Mouse (Mus musculus) fibroblast of lung, adult 2 months (primary cell): ENCODE results near the gene Il2rg.
A peak's percentile ranks its signal among the peaks of the same experiment; 100 is the strongest.

Experiments used
- DNase-seq: peaks from one replicate; pipeline ENCODE4 v3.0.0-alpha.2; 2011; ENCODE audit warnings: low read depth

The Il2rg gene

DNA sequence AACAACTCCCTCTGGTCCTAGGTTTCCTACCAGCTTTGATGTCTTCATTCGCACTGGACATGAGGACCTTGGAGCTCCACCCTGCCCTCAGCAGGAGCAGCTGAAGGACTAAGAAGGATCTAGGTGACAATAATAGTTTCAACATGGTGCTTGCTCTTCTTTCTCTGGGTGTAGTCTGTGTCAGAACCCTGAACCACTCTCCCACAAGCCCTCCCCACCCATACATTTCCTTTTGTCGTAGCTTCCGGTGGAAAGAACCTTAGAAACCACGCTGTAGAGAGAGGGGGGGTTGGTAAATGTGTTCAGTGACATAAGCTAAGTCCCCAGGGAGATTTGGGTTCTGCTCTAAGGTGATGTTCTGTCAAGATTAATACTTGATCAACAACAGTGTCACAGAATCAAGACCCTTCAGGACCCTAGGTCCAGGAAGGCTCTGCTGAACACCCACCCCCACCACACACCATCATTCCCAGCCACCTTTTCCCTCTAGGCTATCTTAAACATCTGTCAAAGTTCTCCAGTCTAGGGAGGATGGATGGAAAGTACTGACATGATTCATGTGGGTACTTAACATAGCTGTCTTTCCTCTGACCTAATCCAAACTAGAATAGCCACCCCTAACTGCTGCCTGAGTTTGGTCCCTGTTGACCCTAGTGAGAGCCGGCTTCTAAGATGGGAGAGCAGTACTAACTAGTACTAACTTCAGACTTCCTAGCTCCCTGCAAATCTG lies at the start of gene Il2rg:
Il2rg (minus strand) TSS at position 231 of the 730 bp plus-strand sequence.
- no peak for DNase-seq

DNA sequence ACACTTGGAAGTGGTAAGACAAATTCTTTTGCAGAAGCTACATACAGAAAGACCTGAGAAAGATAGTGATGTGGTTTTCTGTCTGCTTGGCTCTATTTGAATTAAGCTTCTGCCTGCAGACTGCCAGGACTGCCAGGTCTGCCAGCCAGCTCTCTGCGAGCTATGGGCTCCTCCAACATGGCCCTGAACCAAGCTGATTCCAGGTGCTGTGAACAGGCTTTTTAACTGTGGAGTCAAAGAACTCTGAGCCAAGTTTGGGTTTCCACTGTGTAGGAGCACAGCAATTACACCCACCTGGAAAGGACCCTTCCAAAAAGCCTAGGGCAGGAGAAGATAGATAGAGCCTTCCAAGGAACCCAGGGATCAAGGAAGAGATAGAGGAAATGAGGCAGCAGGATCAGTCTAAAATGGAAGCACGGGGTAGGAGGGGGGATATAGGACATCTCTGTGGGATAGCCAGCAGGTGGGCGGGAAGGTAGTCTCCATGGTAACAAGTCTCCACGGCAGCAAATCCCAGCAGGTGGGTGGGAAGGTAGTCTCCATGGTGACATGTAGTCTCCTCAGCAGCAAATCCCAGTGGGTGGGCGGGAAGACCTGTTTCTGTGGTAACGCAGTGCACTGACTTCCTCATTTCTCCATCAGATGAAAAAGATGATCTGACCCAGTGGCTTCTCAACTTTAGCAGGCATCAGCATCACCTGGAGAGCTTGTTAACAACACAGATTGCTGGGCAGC lies 45.7 kb upstream of the Il2rg start:
- no peak for DNase-seq

DNA sequence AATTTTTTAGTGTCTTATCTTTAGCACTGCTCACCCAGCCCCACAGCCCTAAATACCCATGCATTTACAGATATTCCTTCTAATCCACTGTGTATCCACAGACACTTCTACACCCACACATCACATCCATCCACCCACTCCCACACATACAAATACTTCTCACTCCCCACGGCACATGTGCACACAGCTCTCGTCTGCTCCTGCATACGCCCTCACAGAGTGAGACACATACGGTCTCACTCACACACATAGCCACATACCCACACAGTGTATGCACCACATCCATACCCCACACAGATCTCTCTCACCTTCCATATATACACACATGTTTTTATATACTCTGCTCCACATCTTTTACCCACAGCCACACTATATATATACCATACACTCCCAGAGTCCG lies 41.2 kb upstream of the Il2rg start:
- no peak for DNase-seq

DNA sequence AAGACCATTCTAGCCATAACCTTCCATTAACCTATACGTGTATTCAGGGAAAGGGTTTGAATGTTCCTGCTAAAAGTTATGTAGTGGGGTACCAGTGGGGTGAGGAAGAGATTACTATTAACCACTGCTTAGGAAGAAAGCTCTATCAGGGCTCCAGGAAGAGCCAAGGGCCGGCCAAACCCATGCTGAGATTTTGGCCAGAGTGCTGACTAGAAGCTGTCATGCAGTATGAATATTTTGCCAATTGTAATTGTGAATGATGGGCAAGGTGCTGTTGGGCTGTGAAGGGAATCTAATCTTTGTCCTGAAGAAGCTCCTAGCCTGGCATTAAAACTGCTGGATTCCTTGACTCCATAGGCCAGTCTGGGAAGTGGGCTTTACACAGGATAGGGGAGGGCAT lies 36.6 kb upstream of the Il2rg start:
- DNase-seq, result no peak

DNA sequence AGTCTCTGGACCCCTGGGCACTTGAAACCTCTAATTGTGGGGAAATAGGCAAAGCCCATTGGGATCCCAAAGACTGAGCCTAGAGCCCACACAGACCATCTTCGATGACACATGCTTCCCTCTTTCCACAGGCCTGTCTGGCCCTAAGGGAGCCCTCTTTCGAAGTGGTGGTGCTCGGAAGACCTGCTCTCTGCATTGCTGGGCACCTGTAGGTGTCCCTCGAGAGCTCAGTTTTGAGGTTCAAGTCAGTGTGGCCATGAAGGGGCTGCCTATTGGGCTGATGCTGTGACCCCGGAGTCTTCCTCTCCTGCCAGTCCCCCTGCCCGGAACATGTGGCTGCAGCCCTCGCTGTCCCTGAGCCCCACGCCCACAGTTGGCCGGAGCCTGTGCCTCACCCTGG lies 33.6 kb upstream of the Il2rg start:
- no peak for DNase-seq

DNA sequence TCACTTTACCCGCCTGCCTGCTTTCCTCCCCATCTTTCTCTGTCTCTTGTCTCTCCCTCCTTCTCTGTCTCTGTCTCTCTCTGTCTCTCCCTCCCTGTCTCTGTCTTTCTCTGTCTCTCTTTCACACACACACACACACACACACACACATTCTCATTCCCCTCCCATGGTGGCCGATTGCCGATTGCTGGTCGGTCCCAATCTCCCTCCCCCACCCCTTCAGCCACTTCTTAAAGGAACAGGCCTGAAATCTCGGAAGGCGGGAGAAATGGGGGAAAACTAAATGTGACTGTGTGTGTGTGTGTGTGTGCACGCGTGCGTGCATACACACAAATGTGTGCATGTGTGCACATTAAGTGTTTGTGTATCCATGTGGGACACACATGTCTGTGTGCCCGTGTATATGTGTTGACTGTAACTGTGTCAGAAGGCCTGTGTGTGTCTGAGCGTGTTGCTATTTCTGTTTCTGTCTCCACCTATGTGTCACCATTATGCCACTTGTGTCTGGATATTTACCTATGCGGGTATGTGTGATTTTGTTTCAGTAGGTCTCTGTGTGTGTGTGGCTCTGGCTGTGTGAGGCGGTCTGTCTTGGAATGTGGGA lies 32.5 kb upstream of the Il2rg start:
- DNase-seq, result no peak

DNA sequence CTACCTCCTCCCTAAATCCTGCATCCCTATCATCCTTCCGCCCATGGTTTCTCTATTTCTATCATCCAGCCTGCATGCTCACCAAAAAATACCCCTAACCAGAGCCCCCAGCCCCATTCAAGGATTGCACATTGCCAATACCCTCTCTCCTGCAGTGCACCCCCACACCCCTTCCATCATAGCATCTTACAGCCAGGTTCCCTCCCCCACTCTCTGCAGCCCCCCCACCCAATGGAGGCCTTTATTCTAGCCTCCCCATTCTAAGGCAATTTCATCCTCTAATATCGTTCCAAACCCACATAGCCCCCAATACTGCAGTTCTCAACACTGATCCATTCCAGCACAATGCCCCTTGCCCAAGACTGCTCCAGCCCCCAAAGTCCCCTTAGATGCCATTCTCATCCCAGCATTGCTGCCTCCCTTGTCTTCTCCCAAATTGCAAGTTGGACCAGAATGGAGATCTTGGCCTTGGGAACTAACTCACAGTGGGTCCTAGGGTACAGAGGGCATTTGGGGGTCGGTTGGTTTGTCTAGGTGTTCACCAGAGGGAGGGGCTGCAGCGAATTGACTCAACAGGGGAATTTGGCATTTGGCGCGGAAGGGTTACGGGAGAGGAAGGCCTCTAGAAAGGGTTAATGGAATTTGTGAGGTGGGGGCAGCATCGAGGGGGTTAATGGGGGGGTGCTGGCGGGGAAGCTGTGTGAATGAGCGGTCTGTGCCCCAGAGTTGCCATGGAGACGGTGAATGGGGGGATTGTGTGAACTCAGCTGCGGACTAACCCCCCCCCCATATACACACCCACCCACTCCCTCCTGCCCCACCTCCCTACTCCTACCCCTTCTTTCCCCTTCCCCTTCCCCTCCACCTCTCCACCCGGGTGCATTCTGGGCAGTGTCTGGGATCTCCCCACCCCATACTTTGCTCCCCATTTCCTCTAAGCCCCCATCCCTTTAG lies 31.7 kb upstream of the Il2rg start:
- no peak for DNase-seq

DNA sequence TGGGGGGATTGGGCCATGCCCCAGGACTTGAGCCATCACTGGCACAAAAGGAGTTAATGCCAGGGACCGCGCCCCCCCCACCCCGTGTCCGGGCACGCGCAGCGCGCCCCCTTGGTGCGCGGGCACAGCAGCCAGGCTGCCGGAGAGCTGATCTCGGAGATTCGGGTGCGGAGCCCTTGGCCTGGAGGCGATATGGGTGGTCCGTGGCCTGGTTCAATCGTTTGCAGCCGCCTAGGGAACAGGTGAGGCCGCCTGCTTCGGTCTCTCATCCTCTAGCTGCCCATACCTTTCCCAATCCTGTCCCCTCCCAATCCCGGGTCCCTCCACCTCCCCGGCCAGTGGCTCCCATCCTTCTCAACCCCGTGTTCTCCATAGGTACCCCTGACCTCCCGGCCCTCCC lies 31.0 kb upstream of the Il2rg start, which contains the start of gene Nlgn3:
Nlgn3 (plus strand) TSS at position 114 of the 400 bp plus-strand sequence.
- no peak for DNase-seq

DNA sequence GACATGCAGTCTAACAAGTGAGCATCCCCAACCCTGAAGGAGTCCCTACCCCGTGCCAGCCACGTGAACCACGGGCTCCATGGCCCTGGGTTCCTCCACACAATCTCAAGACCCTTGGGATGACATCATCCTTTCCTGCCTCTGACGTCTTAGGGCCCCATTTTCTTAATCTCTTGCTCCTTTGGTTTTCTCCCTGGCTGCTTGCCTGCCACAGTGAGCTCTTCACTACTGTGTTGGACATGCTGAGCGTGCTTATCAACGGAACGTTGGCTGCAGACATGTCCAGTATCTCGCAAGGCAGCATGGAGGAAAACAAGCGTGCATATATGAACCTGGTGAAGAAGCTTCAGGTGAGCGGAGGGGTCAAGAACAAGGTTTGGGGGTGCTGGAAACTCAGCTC lies 22.1 kb upstream of the Il2rg start:
- DNase-seq, result no peak

DNA sequence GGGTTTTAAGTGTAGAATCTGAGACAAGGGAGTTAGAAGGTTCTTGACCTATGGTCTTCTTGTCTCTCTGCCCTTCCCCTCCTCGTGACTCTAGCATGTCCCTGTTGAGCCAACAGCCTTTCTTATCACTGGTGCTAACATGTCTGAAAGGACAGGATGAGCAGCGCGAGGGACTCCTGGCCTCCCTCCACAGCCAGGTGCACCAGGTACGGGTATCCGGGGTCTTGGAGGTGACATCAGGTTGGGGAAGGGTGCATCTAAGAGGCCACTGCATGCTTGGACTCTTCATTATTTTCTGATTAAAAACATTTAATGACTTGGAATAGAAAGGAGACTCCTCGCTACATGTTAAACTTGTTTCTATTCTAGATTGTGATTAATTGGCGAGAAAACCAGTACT lies 21.0 kb upstream of the Il2rg start:
- no peak for DNase-seq

DNA sequence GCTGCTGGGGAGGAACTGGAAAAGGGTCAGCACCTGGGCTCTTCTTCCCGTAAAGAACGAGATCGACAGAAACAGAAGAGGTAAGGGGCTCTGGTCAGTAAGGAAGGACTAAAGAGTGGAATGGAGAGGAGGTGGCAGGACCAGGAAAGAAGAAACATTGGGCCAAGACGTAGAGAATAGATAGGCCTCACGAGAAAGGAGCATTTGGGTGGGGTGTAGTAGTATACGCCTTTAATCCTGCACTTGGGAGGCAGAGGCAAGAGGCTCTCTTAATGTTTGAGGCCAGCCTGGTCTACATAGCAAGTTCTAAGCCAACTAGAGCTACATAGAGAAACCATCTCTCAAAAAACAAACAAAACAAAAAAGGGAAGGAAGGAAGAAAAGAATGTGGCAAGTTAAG lies 20.4 kb upstream of the Il2rg start:
- DNase-seq, result no peak

DNA sequence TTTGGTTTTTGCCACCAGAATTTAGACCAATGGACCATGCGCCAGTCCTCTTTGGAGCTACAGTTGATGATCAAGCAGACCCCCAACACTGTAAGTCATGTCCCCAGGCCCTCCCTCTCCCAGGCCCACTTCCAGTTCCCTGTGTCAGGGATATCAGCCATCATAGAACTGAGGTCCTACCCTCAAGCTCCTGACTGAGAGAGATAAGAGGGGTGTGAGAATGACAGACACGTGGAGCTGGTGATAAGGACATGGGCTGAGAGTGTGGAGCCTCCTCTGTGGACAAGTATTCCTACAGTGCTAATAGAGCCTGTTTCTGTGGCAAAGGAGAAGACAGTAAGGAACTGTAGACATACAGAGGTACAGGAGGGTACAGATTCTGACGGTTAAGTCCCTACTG lies 19.5 kb upstream of the Il2rg start:
- no peak for DNase-seq

DNA sequence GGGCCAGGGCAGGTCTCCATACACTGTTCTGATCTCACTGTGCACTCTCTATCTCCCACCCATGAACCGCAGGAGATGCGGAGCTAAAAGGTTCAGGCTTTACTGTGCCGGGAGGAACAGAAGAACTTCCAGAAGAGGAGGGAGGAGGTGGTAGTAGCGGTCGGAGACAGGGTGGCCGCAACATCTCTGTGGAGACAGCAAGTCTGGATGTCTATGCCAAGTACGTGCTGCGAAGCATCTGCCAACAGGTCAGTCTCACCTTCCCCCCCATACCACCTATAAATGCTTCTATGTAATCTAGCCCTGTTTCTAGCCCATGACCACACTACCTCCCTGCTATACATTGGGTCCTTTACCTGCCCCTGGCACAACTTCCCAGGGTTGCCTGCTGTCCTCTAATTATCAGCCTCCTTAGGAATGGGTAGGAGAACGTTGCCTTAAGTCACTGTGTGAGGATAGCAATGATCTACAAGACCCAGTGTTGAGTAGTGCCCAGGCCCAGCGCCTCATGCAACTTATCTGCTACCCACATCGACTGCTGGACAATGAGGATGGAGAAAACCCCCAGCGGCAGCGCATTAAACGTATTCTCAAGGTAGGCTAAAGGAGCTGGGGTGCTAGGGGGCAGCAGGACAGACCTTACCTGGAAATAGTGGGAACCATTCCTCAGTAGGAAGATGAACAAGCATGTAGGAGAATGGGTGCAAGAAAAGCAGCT lies 18.1 kb upstream of the Il2rg start:
- no peak for DNase-seq

DNA sequence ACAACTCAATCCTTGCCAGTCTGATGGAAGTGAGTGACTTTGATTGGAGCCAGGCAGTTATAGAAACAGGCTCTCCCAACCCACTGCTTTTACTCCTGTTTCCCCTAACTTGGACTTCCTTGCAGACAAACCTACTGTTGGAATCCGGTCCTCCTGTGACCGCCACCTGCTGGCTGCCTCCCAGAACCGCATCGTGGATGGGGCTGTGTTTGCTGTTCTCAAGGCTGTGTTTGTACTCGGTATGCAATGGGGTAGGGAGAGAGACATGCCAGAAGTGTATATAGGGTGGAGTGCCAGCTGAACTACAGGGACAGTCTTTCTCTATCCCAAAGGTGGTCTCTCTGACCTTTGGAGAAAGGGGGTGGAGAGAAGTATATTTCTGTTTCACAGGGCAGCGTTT lies 17.5 kb upstream of the Il2rg start:
- peak; percentile 12 for DNase-seq

DNA sequence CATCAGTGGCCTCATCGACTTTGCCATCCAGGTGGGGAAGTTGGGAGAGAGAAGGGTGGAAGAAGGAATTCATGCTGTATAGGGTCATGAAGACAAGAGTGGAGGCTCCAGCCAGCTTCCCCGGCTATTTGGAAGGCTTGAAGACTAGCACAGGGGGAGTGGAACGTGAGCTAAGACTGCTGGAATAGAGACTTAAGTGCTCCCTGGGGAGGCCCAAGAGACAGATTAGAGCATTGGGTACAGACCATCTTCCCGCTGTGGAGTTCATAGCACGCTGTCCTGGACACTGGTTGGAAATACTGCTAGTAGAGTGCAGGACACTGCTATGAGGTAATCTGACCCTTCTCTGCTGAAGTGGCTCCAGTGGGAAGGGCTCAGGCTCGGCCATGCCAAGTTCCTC lies 14.8 kb upstream of the Il2rg start:
- DNase-seq, result no peak

DNA sequence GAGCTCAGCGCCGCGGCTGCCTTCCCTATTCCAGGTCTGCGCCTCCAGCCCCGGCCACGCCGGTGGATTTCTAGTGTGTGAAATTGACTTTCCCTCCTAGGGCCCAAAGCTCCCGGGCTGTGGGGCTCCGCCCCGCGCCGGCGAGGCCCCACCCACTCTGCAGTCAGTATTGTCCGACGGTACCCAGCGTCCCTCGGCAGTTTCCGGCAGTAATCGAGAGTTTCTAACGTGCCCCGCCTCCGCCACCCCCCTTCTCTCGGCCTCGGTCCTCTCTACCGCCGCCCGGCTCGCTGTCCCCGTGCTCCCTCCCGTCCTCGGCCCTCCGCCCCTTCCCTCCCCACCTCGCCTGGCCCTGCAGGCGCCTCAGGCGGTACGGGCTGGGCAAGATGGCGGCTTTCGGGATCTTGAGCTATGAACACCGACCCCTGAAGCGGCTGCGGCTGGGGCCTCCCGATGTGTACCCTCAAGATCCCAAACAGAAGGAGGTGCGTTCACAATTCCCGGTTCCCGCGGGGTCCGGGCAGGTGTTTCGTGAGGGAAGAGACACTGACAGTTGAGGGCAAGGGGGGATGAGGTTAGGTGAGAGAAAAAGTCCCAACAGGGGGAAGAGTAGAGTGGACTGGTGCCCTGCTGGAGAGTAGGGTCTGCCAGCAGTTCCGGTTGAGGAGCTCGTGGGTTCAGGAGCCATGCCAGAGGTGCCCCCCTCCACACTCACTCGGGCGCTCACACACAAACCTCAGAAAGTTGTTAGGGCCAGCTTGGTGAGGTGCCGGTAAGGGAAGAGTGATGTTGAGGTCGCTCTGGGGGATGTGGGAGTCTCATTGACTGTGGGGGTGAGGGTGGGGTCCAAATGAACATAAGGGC lies 6.1 kb upstream of the Il2rg start, which contains the start of gene Med12:
Med12 (plus strand) TSS at position 156 of the 864 bp plus-strand sequence.
- DNase-seq, result peak; percentile 71

DNA sequence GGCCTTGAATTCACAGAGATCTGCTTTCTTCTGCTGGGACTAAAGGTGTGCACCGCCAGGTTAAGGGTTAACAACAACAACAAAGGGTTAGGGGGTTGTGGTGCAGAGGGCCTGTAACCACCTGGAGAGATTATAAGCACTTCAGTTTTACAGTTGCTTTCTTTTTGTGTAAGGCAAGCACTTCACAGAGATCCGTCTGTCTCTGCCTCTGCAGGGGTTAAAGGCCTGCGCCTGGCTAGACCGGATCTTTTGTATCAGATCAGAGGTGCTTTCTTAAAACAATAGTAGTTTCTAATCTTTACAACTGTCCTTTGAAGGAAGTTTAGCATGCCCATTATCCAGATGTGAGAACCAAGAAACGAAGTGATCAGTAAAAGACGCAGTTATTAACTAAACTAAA lies 5.4 kb upstream of the Il2rg start:
- no peak for DNase-seq

DNA sequence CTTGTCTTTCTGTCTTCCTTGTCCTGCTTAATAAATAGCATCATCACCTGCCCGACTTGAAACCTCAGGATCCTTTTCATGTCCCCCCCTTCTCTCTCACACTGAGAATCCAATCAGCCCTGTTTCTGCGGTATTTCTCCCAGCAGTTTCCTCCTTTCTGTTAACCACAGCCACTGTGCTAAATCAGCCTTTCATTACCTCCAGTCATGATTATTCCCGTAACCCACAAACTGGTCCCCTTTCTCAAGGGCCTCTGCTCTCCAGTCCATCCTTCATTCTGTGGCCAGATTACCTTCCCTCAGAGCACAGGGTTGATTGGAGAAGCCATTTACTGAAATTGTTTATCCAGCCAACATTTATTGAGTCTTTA lies 685 bp upstream of the Il2rg start, which contains the start of gene Gm20489:
Gm20489 (minus strand) TSS at position 269 of the 370 bp plus-strand sequence.
- no peak for DNase-seq

DNA sequence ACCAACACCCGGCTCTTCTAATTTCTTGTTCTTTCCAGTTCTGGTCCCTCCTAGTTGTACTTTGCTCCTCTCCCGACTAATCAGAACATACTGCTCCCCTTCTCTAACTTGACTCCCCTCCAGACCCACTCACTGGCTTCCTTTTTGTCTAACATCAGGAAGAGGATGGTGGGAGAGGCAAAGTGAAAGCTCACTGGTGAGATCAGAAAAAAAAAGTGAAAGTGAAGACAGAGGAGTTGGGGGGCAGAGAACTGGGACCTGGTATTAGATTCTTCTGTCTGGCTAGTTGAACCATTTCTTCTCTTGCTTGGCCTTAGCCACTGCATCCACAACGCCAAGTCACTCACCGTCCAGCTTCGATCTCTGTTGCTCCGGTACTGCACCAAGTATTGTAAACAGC lies 1.4 kb downstream of the Il2rg start:
- DNase-seq, result no peak

DNA sequence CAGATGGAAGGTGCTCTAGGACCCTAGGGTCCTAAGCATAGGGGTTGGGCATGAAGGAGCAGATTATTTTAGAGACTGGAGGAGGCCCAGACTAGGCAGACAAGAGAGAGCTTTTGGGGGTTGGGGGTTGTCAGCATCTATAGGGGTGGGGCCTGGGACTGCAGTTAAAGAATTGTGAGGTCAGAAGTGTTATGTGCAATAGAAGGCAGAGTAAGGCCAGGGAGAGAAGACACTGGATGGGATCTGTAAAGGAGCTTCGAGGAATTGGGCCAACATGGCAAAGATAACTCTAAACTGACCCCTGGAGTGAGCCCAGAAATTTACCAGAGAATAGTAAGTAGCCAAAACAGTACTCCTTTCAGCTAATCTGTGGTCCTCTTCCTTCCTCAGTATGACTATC lies 4.2 kb downstream of the Il2rg start, which contains the start of gene Gm614:
Gm614 (minus strand) TSS at position 101 of the 400 bp plus-strand sequence.
- no peak for DNase-seq
